Mouse (Mus musculus) MEL (cell line): Measurements from ENCODE around the gene Klhl22.

Experiments
- CTCF ChIP-seq, 3 experiments: IDR thresholded peaks in 2 of 3; conservative IDR thresholded peaks in 1 of 3; 2 replicates each; pipeline ENCODE4 v1.5.1; 2011 to 2012; ENCODE audit warnings: low read length in 3 of 3, low read depth in 2 of 3, mild to moderate bottlenecking in 2 of 3, improper control_type of control experiment in 1 of 3, inconsistent platforms in 1 of 3, mixed read lengths in 1 of 3, moderate library complexity in 1 of 3; ENCODE audit not compliant: control insufficient read depth in 1 of 3, insufficient read depth in 1 of 3, poor library complexity in 1 of 3, severe bottlenecking in 1 of 3
- E2F4 ChIP-seq: IDR thresholded peaks from 2 replicates; pipeline ENCODE4 v1.6.1; 2011; ENCODE audit warnings: low read depth, low read length, improper control_type of control experiment, borderline replicate concordance
- GATA1 ChIP-seq: IDR thresholded peaks from 2 replicates; pipeline ENCODE4 v1.6.1; 2011; ENCODE audit warnings: low read depth, low read length, improper control_type of control experiment
- JUND ChIP-seq: IDR thresholded peaks from 2 replicates; pipeline ENCODE4 v1.6.1; 2011; ENCODE audit warnings: low read depth, mild to moderate bottlenecking, improper control_type of control experiment, low read length
- MEF2A ChIP-seq: IDR thresholded peaks from 2 replicates; pipeline ENCODE4 v1.6.1; 2014; ENCODE audit warnings: low read depth, mild to moderate bottlenecking, inconsistent platforms, low read length, improper control_type of control experiment; ENCODE audit not compliant: poor library complexity, insufficient replicate concordance, severe bottlenecking; ENCODE audit errors: extremely low read depth
- MYC ChIP-seq: IDR thresholded peaks from 2 replicates; pipeline ENCODE4 v1.6.1; 2011; ENCODE audit warnings: low read depth, mild to moderate bottlenecking, low read length, improper control_type of control experiment, moderate library complexity
- TCF12 ChIP-seq: IDR thresholded peaks from 2 replicates; pipeline ENCODE4 v1.6.1; 2014; ENCODE audit warnings: low read depth, mild to moderate bottlenecking, inconsistent platforms, low read length, improper control_type of control experiment, moderate library complexity
- ZC3H11A ChIP-seq: IDR thresholded peaks from 2 replicates; pipeline ENCODE4 v1.6.1; 2012; ENCODE audit warnings: low read depth, mild to moderate bottlenecking, inconsistent platforms, low read length, improper control_type of control experiment
- ZKSCAN1 ChIP-seq: IDR thresholded peaks from 2 replicates; pipeline ENCODE4 v1.6.1; 2012; ENCODE audit warnings: low read depth, mild to moderate bottlenecking, inconsistent platforms, low read length, improper control_type of control experiment, moderate library complexity
- ZMIZ1 ChIP-seq: IDR thresholded peaks from 2 replicates; pipeline ENCODE4 v1.6.1; 2012; ENCODE audit warnings: low read depth, mild to moderate bottlenecking, inconsistent platforms, low read length, improper control_type of control experiment, moderate library complexity
- ZNF384 ChIP-seq: IDR thresholded peaks from 2 replicates; pipeline ENCODE4 v1.6.1; 2012; ENCODE audit warnings: low read depth, mild to moderate bottlenecking, inconsistent platforms, low read length, improper control_type of control experiment

- TF ChIP-seq E2F4 (no peak), ZNF384 (no peak), ZKSCAN1 (no peak), JUND (no peak), CTCF (IDR thresholded peaks at IDR 0.05 in 2 of 3, conservative IDR thresholded peaks at IDR 0.05 in 1 of 3; ENCODE audit: control insufficient read depth in 1 of 3, insufficient read depth in 1 of 3, low read depth in 2 of 3, low read length in 3 of 3, poor library complexity in 1 of 3, severe bottlenecking in 1 of 3) (no peak), ZC3H11A (no peak), MYC (no peak), MEF2A (no peak), GATA1 (no peak), TCF12 (no peak; the same call in 1 of the 2 replicates), ZMIZ1 (no peak)
Measured at GRCm38 (mm10) chr16:17804449-17804912, 45.1 kb downstream of the Klhl22 start.
